Mouse (Mus musculus): Measurements from ENCODE around the gene Apoe.

- TF ChIP-seq CTCF (IDR thresholded peaks at IDR 0.05; ENCODE audit: extremely low read depth, insufficient read depth, low read length) (no peak), POLR2A (IDR thresholded peaks at IDR 0.05; ENCODE audit: extremely low read depth, insufficient read depth, low read length) (no peak)
Observed at GRCm38 (mm10) chr7:19741329-19742031, 42.5 kb upstream of the Apoe start.
